ENCODE assay signal across 31 mouse cellular contexts in the genomic region with DNA sequence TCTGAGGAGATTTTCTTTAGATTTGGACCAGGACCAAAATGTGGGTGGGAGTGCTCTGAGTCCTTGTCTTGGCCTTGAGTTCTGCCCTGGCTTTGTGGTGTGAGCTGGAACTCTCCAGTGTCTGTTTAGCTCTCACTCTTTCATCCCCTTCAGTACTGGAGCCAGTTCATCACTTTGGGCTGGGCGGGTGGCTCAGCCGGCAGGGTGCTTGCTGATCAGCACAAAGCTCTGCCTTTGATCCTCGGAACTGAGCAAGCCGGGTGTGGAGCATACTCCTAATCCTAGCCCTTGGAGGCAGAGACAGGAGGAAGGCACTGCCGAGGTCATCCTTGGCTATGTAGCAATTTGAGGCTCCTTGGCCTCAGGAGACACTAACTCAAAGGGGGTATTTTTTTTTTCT. TPM values are rescaled to one million over a fixed set of nuclear protein-coding genes. Genes with fewer than 3 reads are reported as not detected.
DNase-seq lines count a peak whose midpoint lies in the region; ATAC-seq and TF ChIP-seq lines count a peak whose summit lies in the region.
"Had no signal": no experiment of that assay in that cellular context is flagged by ENCODE, and none has a peak within 500 bp of the region (broad histone marks: within the 10 kb centered on the region; RNA-seq: fewer than 3 reads in every experiment).

No protein-coding gene starts in this region.

- 17% methylated on average over 5 of the region's 5 CpGs for WGBS in midbrain, embryonic 12.5 days
- WGBS in midbrain, embryonic 14.5 days = 18% methylated on average over 5 of the region's 5 CpGs
- 40% methylated on average over 5 of the region's 5 CpGs for WGBS in kidney, embryonic 15.5 days

- 0 out of 2 replicates have a peak overlapping the region, but pooled peaks have one; percentile 3 for H3K27ac ChIP-seq in midbrain, embryonic 12.5 days (replicated peaks)
- no peak overlapping the region for H3K27ac ChIP-seq in midbrain, embryonic 14.5 days (replicated peaks; ENCODE audit: low read depth, low read length)
- peak overlapping the region; percentile 14; the same call in 1 of the 2 replicates for H3K27ac ChIP-seq in ES-E14 (ENCODE audit: insufficient read depth, low read depth, low read length, poor library complexity, severe bottlenecking)
- no peak overlapping the region for H3K27ac ChIP-seq in kidney, embryonic 15.5 days
- H3K27ac ChIP-seq: embryonic facial prominence, embryonic 10.5 days; embryonic facial prominence, embryonic 13.5 days; forebrain, embryonic 12.5 days; forebrain, embryonic 15.5 days; heart, adult 2 months; heart, embryonic 10.5 days; heart, embryonic 13.5 days; hindbrain, embryonic 14.5 days; hindbrain, postnatal 0 days had no signal

- no peaks in the 10 kb centered on the region for H3K9me3 ChIP-seq in midbrain, embryonic 12.5 days
- H3K9me3 ChIP-seq in midbrain, embryonic 14.5 days (ENCODE audit: control insufficient read depth, low read length) = no peaks in the 10 kb centered on the region
- H3K9me3 ChIP-seq in E14TG2a.4 (ENCODE audit: low read length) (peaks cover 9% of the 10 kb centered on the region), ES-E14 (ENCODE audit: control insufficient read depth, insufficient read depth, low read depth, low read length) (no peaks in the 10 kb centered on the region)
- H3K9me3 ChIP-seq in kidney, embryonic 15.5 days (replicated peaks) = peaks cover 4% of the 10 kb centered on the region; the same call in 1 of the 2 replicates
- H3K9me3 ChIP-seq: forebrain, embryonic 12.5 days; forebrain, embryonic 15.5 days; heart, embryonic 10.5 days; heart, embryonic 13.5 days had no signal

- DNase-seq in midbrain, embryonic 14.5 days = no peak
- peak; percentile 50 for DNase-seq in ES-E14 (ENCODE audit: low read depth, low spot score)
- DNase-seq in urinary bladder, postnatal 4 days (ENCODE audit: low spot score in 2 of 2) = no peak
- DNase-seq: adrenal gland, adult 8-10 months; adrenal gland, postnatal 25 days; B cell, adult 2 months; cerebellum, adult 11-12 months; cerebellum, adult 8-10 months; cerebellum, postnatal 10 days; cerebellum, postnatal 36 days; embryo, embryonic 11 days; gastrocnemius, postnatal 25 days; heart, adult 2 months; heart, postnatal 14 days; heart, postnatal 4 days had no signal

- H3K4me2 ChIP-seq in midbrain, embryonic 12.5 days (replicated peaks) = no peak overlapping the region
- no peak overlapping the region for H3K4me2 ChIP-seq in midbrain, embryonic 14.5 days (ENCODE audit: low read length)
- no peak overlapping the region for H3K4me2 ChIP-seq in kidney, embryonic 15.5 days
- H3K4me2 ChIP-seq: embryonic facial prominence, embryonic 13.5 days; forebrain, embryonic 12.5 days; forebrain, embryonic 15.5 days; heart, embryonic 13.5 days; hindbrain, embryonic 14.5 days had no signal

- no peak for ATAC-seq in midbrain, embryonic 12.5 days (ENCODE audit: low FRiP score, low read depth)
- ATAC-seq in midbrain, embryonic 14.5 days (ENCODE audit: low FRiP score, low TSS enrichment) = no peak
- no peak for ATAC-seq in kidney, embryonic 15.5 days (replicated peaks; ENCODE audit: low FRiP score)
- ATAC-seq: activated CD4-positive, CD25-positive, alpha-beta regulatory T cell, adult 4 months; forebrain, embryonic 15.5 days; hindbrain, postnatal 0 days; inflammation-experienced regulatory T-cells, adult 6 months; Patski had no signal

- H3K4me3 ChIP-seq in midbrain, embryonic 12.5 days = no peak overlapping the region
- H3K4me3 ChIP-seq in midbrain, embryonic 14.5 days (replicated peaks; ENCODE audit: low read depth, low read length) = no peak overlapping the region
- 0 out of 2 replicates have a peak overlapping the region, but pooled peaks have one; percentile 1 for H3K4me3 ChIP-seq in E14TG2a.4 (replicated peaks; ENCODE audit: low read length)
- H3K4me3 ChIP-seq in ES-E14 (ENCODE audit: insufficient read depth in 1 of 2, low read depth in 1 of 2, low read length in 2 of 2, poor library complexity in 1 of 2, severe bottlenecking in 1 of 2) = no peak overlapping the region
- H3K4me3 ChIP-seq in kidney, embryonic 15.5 days (replicated peaks) = no peak overlapping the region
- H3K4me3 ChIP-seq: embryonic facial prominence, embryonic 10.5 days; embryonic facial prominence, embryonic 13.5 days; erythroblast, embryonic 14.5 days; forebrain, embryonic 12.5 days; forebrain, embryonic 15.5 days; heart, adult 2 months; heart, embryonic 10.5 days; heart, embryonic 13.5 days had no signal

- H3K36me3 ChIP-seq in midbrain, embryonic 12.5 days = peaks cover 18% of the 10 kb centered on the region
- peaks cover 9% of the 10 kb centered on the region for H3K36me3 ChIP-seq in midbrain, embryonic 14.5 days (ENCODE audit: control insufficient read depth, insufficient read depth, low read length)
- H3K36me3 ChIP-seq in E14TG2a.4 (ENCODE audit: insufficient read depth, low read length) (peaks cover 74% of the 10 kb centered on the region), ES-E14 (ENCODE audit: control insufficient read depth, insufficient read depth, low read length, poor library complexity, severe bottlenecking) (peaks cover 20% of the 10 kb centered on the region; the same call in 1 of the 2 replicates)
- H3K36me3 ChIP-seq in kidney, embryonic 15.5 days = peaks cover 36% of the 10 kb centered on the region

- in situ Hi-C loops in ES-E14 (cut with MboI; ENCODE audit: low sequenced_read_pairs in 2 of 2, unreplicated experiment in 2 of 2) = no loop called here

- no peak overlapping the region for H3K9ac ChIP-seq in midbrain, embryonic 12.5 days (replicated peaks)
- no peak overlapping the region for H3K9ac ChIP-seq in midbrain, embryonic 14.5 days (replicated peaks; ENCODE audit: low read length)
- H3K9ac ChIP-seq in ES-E14 (ENCODE audit: insufficient read depth, low read depth, low read length, poor library complexity, severe bottlenecking) = no peak overlapping the region
- no peak overlapping the region for H3K9ac ChIP-seq in kidney, embryonic 15.5 days
- H3K9ac ChIP-seq: embryonic facial prominence, embryonic 13.5 days; forebrain, embryonic 12.5 days; forebrain, embryonic 15.5 days; heart, embryonic 13.5 days; hindbrain, embryonic 14.5 days had no signal

- no peaks in the 10 kb centered on the region for H3K27me3 ChIP-seq in midbrain, embryonic 12.5 days
- no peaks in the 10 kb centered on the region for H3K27me3 ChIP-seq in midbrain, embryonic 14.5 days (ENCODE audit: control insufficient read depth, insufficient read depth, low read length)
- no peaks in the 10 kb centered on the region for H3K27me3 ChIP-seq in E14TG2a.4 (ENCODE audit: insufficient read depth, low read length)
- no peaks in the 10 kb centered on the region for H3K27me3 ChIP-seq in kidney, embryonic 15.5 days
- H3K27me3 ChIP-seq: CH12.LX; embryonic facial prominence, embryonic 13.5 days; forebrain, embryonic 12.5 days; forebrain, embryonic 15.5 days; heart, embryonic 13.5 days; Patski had no signal

- TF ChIP-seq CTCF in E14TG2a.4 (conservative IDR thresholded peaks at IDR 0.05; ENCODE audit: low read length) = no peak

- no peaks in the 10 kb centered on the region for H3K4me1 ChIP-seq in midbrain, embryonic 12.5 days
- no peaks in the 10 kb centered on the region for H3K4me1 ChIP-seq in midbrain, embryonic 14.5 days (ENCODE audit: control insufficient read depth, insufficient read depth, low read length)
- peaks cover 66% of the 10 kb centered on the region for H3K4me1 ChIP-seq in E14TG2a.4 (replicated peaks; ENCODE audit: low read depth, low read length)
- peaks cover 14 to 16% of the 10 kb centered on the region in 2 experiments for H3K4me1 ChIP-seq in ES-E14 (ENCODE audit: control insufficient read depth in 2 of 2, insufficient read depth in 2 of 2, low read length in 2 of 2, poor library complexity in 1 of 2)
- no peaks in the 10 kb centered on the region for H3K4me1 ChIP-seq in kidney, embryonic 15.5 days
- H3K4me1 ChIP-seq: embryonic facial prominence, embryonic 10.5 days; forebrain, embryonic 12.5 days; forebrain, embryonic 15.5 days; heart, embryonic 10.5 days; heart, embryonic 13.5 days had no signal

TF ChIP-seq in ES-E14, 5 proteins besides CTCF, POLR2A, EP300 and RAD21:
- no peak for TF ChIP-seq MAFK (IDR thresholded peaks at IDR 0.05; ENCODE audit: insufficient read depth, low read depth, low read length)
- TF ChIP-seq ZNF384 (IDR thresholded peaks at IDR 0.05; ENCODE audit: low read depth, low read length) = 0 out of 2 replicates have a peak, but pooled peaks have one; percentile 28
- no peak for TF ChIP-seq ZC3H11A (IDR thresholded peaks at IDR 0.05; ENCODE audit: borderline replicate concordance, low read depth, low read length)
TF ChIP-seq in ES-E14: peak in this region for 1.

RNA-seq across cellular contexts. Expression of a gene that starts 23.1 kb away (rescaled TPM):
- polyA plus RNA-seq in midbrain, embryonic 12.5 days (2016; fragmentation: Nextera tagmentation; extraction: Ambion mirVana) = 10.1 and 12.6 TPM in 2 replicates
- 5.3 and 5.6 TPM in 2 replicates for polyA plus RNA-seq in midbrain, embryonic 14.5 days (2014; fragmentation: Nextera tagmentation; extraction: Ambion mirVana)
- 11.0 and 14.6 TPM in 2 replicates for total RNA-seq in ES-E14 (2012; rRNA removed)
- polyA plus RNA-seq in kidney, embryonic 15.5 days (2015; fragmentation: Nextera tagmentation; extraction: Ambion mirVana) = 11.2 and 12.1 TPM in 2 replicates
- polyA plus RNA-seq: erythroblast, embryonic 14.5 days had no signal

RNA-seq across cellular contexts. Expression of a gene that starts 28.5 kb away (rescaled TPM):
- polyA plus RNA-seq in midbrain, embryonic 12.5 days (2016; fragmentation: Nextera tagmentation; extraction: Ambion mirVana) = 351 and 359 TPM in 2 replicates
- 490 and 510 TPM in 2 replicates for polyA plus RNA-seq in midbrain, embryonic 14.5 days (2014; fragmentation: Nextera tagmentation; extraction: Ambion mirVana)
- 112 and 255 TPM in 2 replicates for total RNA-seq in ES-E14 (2012; rRNA removed)
- 194 and 198 TPM in 2 replicates for polyA plus RNA-seq in kidney, embryonic 15.5 days (2015; fragmentation: Nextera tagmentation; extraction: Ambion mirVana)

RNA-seq across cellular contexts. Expression of a gene that starts 35.3 kb away (rescaled TPM):
- 19.8 and 20.9 TPM in 2 replicates for polyA plus RNA-seq in midbrain, embryonic 12.5 days (2016; fragmentation: Nextera tagmentation; extraction: Ambion mirVana)
- 14.8 and 16.7 TPM in 2 replicates for polyA plus RNA-seq in midbrain, embryonic 14.5 days (2014; fragmentation: Nextera tagmentation; extraction: Ambion mirVana)
- total RNA-seq in ES-E14 (2012; rRNA removed) = 30.3 and 38.5 TPM in 2 replicates
- 21.1 and 21.5 TPM in 2 replicates for polyA plus RNA-seq in kidney, embryonic 15.5 days (2015; fragmentation: Nextera tagmentation; extraction: Ambion mirVana)

RNA-seq across cellular contexts. Expression of a gene that starts 42.1 kb away (rescaled TPM):
- 189 and 194 TPM in 2 replicates for polyA plus RNA-seq in midbrain, embryonic 12.5 days (2016; fragmentation: Nextera tagmentation; extraction: Ambion mirVana)
- 145 and 186 TPM in 2 replicates for polyA plus RNA-seq in midbrain, embryonic 14.5 days (2014; fragmentation: Nextera tagmentation; extraction: Ambion mirVana)
- 218 and 267 TPM in 2 replicates for total RNA-seq in ES-E14 (2012; rRNA removed)
- polyA plus RNA-seq in kidney, embryonic 15.5 days (2015; fragmentation: Nextera tagmentation; extraction: Ambion mirVana) = 209 and 219 TPM in 2 replicates

RNA-seq across cellular contexts. Expression of a gene that starts 42.2 kb away (rescaled TPM):
- polyA plus RNA-seq in midbrain, embryonic 12.5 days (2016; fragmentation: Nextera tagmentation; extraction: Ambion mirVana) = 40.9 and 41.6 TPM in 2 replicates
- polyA plus RNA-seq in midbrain, embryonic 14.5 days (2014; fragmentation: Nextera tagmentation; extraction: Ambion mirVana) = 58.3 and 59.0 TPM in 2 replicates
- 5.3 and 9.7 TPM in 2 replicates for total RNA-seq in ES-E14 (2012; rRNA removed)
- polyA plus RNA-seq in kidney, embryonic 15.5 days (2015; fragmentation: Nextera tagmentation; extraction: Ambion mirVana) = 23.9 and 27.6 TPM in 2 replicates

Comparison
In these comparisons a context has a peak if more than half of its experiments do, and no peak if none do; other contexts are left out.
1. H3K27ac ChIP-seq: peak in midbrain, embryonic 12.5 days (single experiment) and ES-E14 (single experiment); none in midbrain, embryonic 14.5 days (single experiment) and kidney, embryonic 15.5 days (single experiment).